Mouse (Mus musculus): ENCODE data around the gene Add2. TPM values are rescaled to one million over a fixed set of nuclear protein-coding genes. Genes with fewer than 3 reads are reported as not detected.
A peak's percentile ranks its signal among the peaks of the same experiment; 100 is the strongest.
"Not testable (repeated sequence)": the region's sequence is repeated elsewhere in the genome, so short reads cannot be mapped to it uniquely, and the experiment has no call there.

Add2 gene
- polyA plus RNA-seq (2015; fragmentation: Nextera tagmentation; extraction: Ambion mirVana), result 5.5 and 8.0 TPM in 2 replicates

- peak within 1 kb of the TSS; percentile 85 for H3K4me2 ChIP-seq (ENCODE audit: low read depth, low read length)
- H3K36me3 ChIP-seq (ENCODE audit: control insufficient read depth, insufficient read depth, low read length), result no peaks in the 10 kb centered on the region
- peaks cover 5% of the 10 kb centered on the region; the same call in 1 of the 2 replicates for H3K4me1 ChIP-seq (ENCODE audit: control insufficient read depth, insufficient read depth, low read length)
- 2% methylated on average over 56 of the region's 56 CpGs for WGBS
- no peak within 1 kb of the TSS for H3K27ac ChIP-seq (ENCODE audit: low read length)
- H3K9ac ChIP-seq (ENCODE audit: low read depth, low read length), result peak within 1 kb of the TSS; percentile 66
- H3K27me3 ChIP-seq (replicated peaks; ENCODE audit: control insufficient read depth, insufficient read depth, low read length), result peaks cover 18% of the 10 kb centered on the region
- H3K4me3 ChIP-seq (ENCODE audit: low read length), result peak within 1 kb of the TSS; percentile 51
- peak; percentile 58 for ATAC-seq
- H3K9me3 ChIP-seq (ENCODE audit: control insufficient read depth, low read length), result no peaks in the 10 kb centered on the region
Observed at GRCm38 (mm10) chr6:86028601-86029322, at the start of gene Add2. Gene Add2, plus strand, starts transcription at chr6:86028681.

GRCm38 (mm10) chr6:85978736-85979135 is 49.7 kb upstream of the Add2 start:
- H3K9ac ChIP-seq (ENCODE audit: low read depth, low read length); H3K36me3 ChIP-seq (ENCODE audit: control insufficient read depth, insufficient read depth, low read length); H3K27ac ChIP-seq (ENCODE audit: low read length); H3K4me3 ChIP-seq (ENCODE audit: low read length); ATAC-seq; H3K4me1 ChIP-seq (ENCODE audit: control insufficient read depth, insufficient read depth, low read length); H3K9me3 ChIP-seq (ENCODE audit: control insufficient read depth, low read length); H3K4me2 ChIP-seq (ENCODE audit: low read depth, low read length); H3K27me3 ChIP-seq (replicated peaks; ENCODE audit: control insufficient read depth, insufficient read depth, low read length): not testable (repeated sequence)
- 85% methylated on average over 4 of the region's 4 CpGs for WGBS

- no peak for ATAC-seq
- Histone ChIP-seq H3K4me2 (ENCODE audit: low read depth, low read length) (no peak overlapping the region), H3K4me1 (ENCODE audit: control insufficient read depth, insufficient read depth, low read length) (no peaks in the 10 kb centered on the region), H3K36me3 (ENCODE audit: control insufficient read depth, insufficient read depth, low read length) (no peaks in the 10 kb centered on the region), H3K9me3 (ENCODE audit: control insufficient read depth, low read length) (no peaks in the 10 kb centered on the region), H3K4me3 (ENCODE audit: low read length) (no peak overlapping the region), H3K27ac (ENCODE audit: low read length) (no peak overlapping the region), H3K27me3 (replicated peaks; ENCODE audit: control insufficient read depth, insufficient read depth, low read length) (no peaks in the 10 kb centered on the region), H3K9ac (ENCODE audit: low read depth, low read length) (no peak overlapping the region)
- 84% methylated on average over 8 of the region's 8 CpGs for WGBS
Observed at GRCm38 (mm10) chr6:85984351-85984750, 44.1 kb upstream of the Add2 start.

GRCm38 (mm10) chr6:85989570-85989969 is 38.9 kb upstream of the Add2 start:
- not testable (repeated sequence) for H3K9me3 ChIP-seq (ENCODE audit: control insufficient read depth, low read length); H3K9ac ChIP-seq (ENCODE audit: low read depth, low read length); H3K4me2 ChIP-seq (ENCODE audit: low read depth, low read length); ATAC-seq; H3K4me1 ChIP-seq (ENCODE audit: control insufficient read depth, insufficient read depth, low read length); H3K27ac ChIP-seq (ENCODE audit: low read length); H3K27me3 ChIP-seq (replicated peaks; ENCODE audit: control insufficient read depth, insufficient read depth, low read length); H3K4me3 ChIP-seq (ENCODE audit: low read length); H3K36me3 ChIP-seq (ENCODE audit: control insufficient read depth, insufficient read depth, low read length)
- WGBS, result 88% methylated on average over 5 of the region's 5 CpGs

- H3K36me3 ChIP-seq (ENCODE audit: control insufficient read depth, insufficient read depth, low read length); H3K9ac ChIP-seq (ENCODE audit: low read depth, low read length); H3K4me2 ChIP-seq (ENCODE audit: low read depth, low read length); H3K27ac ChIP-seq (ENCODE audit: low read length); H3K4me1 ChIP-seq (ENCODE audit: control insufficient read depth, insufficient read depth, low read length); H3K27me3 ChIP-seq (replicated peaks; ENCODE audit: control insufficient read depth, insufficient read depth, low read length); ATAC-seq; H3K4me3 ChIP-seq (ENCODE audit: low read length); H3K9me3 ChIP-seq (ENCODE audit: control insufficient read depth, low read length): not testable (repeated sequence)
- 74% methylated on average over 5 of the region's 5 CpGs for WGBS
Observed at GRCm38 (mm10) chr6:85990774-85991173, 37.7 kb upstream of the Add2 start.

- no peaks in the 10 kb centered on the region for H3K36me3 ChIP-seq (ENCODE audit: control insufficient read depth, insufficient read depth, low read length)
- H3K9me3 ChIP-seq (ENCODE audit: control insufficient read depth, low read length), result no peaks in the 10 kb centered on the region
- H3K4me2 ChIP-seq (ENCODE audit: low read depth, low read length), result no peak overlapping the region
- no peak overlapping the region for H3K9ac ChIP-seq (ENCODE audit: low read depth, low read length)
- no peak overlapping the region for H3K27ac ChIP-seq (ENCODE audit: low read length)
- WGBS, result 74% methylated on average over 18 of the region's 18 CpGs
- 0 out of 2 replicates have a peak, but pooled peaks cover 6% of the 10 kb centered on the region for H3K4me1 ChIP-seq (ENCODE audit: control insufficient read depth, insufficient read depth, low read length)
- H3K27me3 ChIP-seq (replicated peaks; ENCODE audit: control insufficient read depth, insufficient read depth, low read length), result no peaks in the 10 kb centered on the region
- H3K4me3 ChIP-seq (ENCODE audit: low read length), result no peak overlapping the region
- no peak for ATAC-seq
Observed at GRCm38 (mm10) chr6:86003405-86003925, 25.0 kb upstream of the Add2 start.

- Histone ChIP-seq H3K9me3 (ENCODE audit: control insufficient read depth, low read length) (no peaks in the 10 kb centered on the region), H3K36me3 (ENCODE audit: control insufficient read depth, insufficient read depth, low read length) (no peaks in the 10 kb centered on the region), H3K27me3 (replicated peaks; ENCODE audit: control insufficient read depth, insufficient read depth, low read length) (no peaks in the 10 kb centered on the region), H3K9ac (ENCODE audit: low read depth, low read length) (no peak overlapping the region), H3K27ac (ENCODE audit: low read length) (no peak overlapping the region), H3K4me1 (ENCODE audit: control insufficient read depth, insufficient read depth, low read length) (0 out of 2 replicates have a peak, but pooled peaks cover 6% of the 10 kb centered on the region), H3K4me3 (ENCODE audit: low read length) (no peak overlapping the region), H3K4me2 (ENCODE audit: low read depth, low read length) (peak overlapping the region; percentile 51)
- peak; percentile 90 for ATAC-seq
- 12% methylated on average over 18 of the region's 18 CpGs for WGBS
Observed at GRCm38 (mm10) chr6:86004271-86005148, 24.0 kb upstream of the Add2 start.

- no peak overlapping the region for H3K9ac ChIP-seq (ENCODE audit: low read depth, low read length)
- no peak overlapping the region for H3K27ac ChIP-seq (ENCODE audit: low read length)
- H3K4me3 ChIP-seq (ENCODE audit: low read length), result no peak overlapping the region
- H3K4me2 ChIP-seq (ENCODE audit: low read depth, low read length), result no peak overlapping the region
- ATAC-seq, result no peak
- 33% methylated on average over 4 of the region's 4 CpGs for WGBS
- no peaks in the 10 kb centered on the region for H3K9me3 ChIP-seq (ENCODE audit: control insufficient read depth, low read length)
- H3K36me3 ChIP-seq (ENCODE audit: control insufficient read depth, insufficient read depth, low read length), result no peaks in the 10 kb centered on the region
- H3K4me1 ChIP-seq (ENCODE audit: control insufficient read depth, insufficient read depth, low read length), result no peaks in the 10 kb centered on the region
- no peaks in the 10 kb centered on the region for H3K27me3 ChIP-seq (replicated peaks; ENCODE audit: control insufficient read depth, insufficient read depth, low read length)
Observed at GRCm38 (mm10) chr6:86009980-86010379, 18.5 kb upstream of the Add2 start.

GRCm38 (mm10) chr6:86014812-86015211 is 13.7 kb upstream of the Add2 start:
- not testable (repeated sequence) for H3K9ac ChIP-seq (ENCODE audit: low read depth, low read length); H3K4me1 ChIP-seq (ENCODE audit: control insufficient read depth, insufficient read depth, low read length); ATAC-seq; H3K36me3 ChIP-seq (ENCODE audit: control insufficient read depth, insufficient read depth, low read length); H3K4me3 ChIP-seq (ENCODE audit: low read length); H3K4me2 ChIP-seq (ENCODE audit: low read depth, low read length); H3K27ac ChIP-seq (ENCODE audit: low read length); H3K9me3 ChIP-seq (ENCODE audit: control insufficient read depth, low read length); H3K27me3 ChIP-seq (replicated peaks; ENCODE audit: control insufficient read depth, insufficient read depth, low read length)
- 60% methylated on average over 5 of the region's 5 CpGs for WGBS

Data from intestine, embryonic 16.5 days (tissue).